Mouse (Mus musculus) layer of hippocampus, adult 2 months (tissue): ENCODE data around the gene Folr1. TPM values are rescaled to one million over a fixed set of nuclear protein-coding genes. Genes with fewer than 3 reads are reported as not detected.

Experiments used
- DNase-seq, 2 experiments: peaks; one replicate each; pipeline ENCODE4 v3.0.0; 2022; ENCODE audit warnings: low spot score in 2 of 2
- H3K27ac ChIP-seq: fragments of 200-600 bp; 2 replicates; pipeline ENCODE4 v1.8.1; 2022
- H3K4me3 ChIP-seq: fragments of 200-600 bp; 2 replicates; pipeline ENCODE4 v1.8.1; 2022; ENCODE audit warnings: mild to moderate bottlenecking
- CTCF ChIP-seq: fragments of 200-600 bp; conservative IDR thresholded peaks from 2 replicates; pipeline ENCODE4 v1.8.1; 2022; ENCODE audit warnings: antibody characterized with exemption, mild to moderate bottlenecking, moderate library complexity
- total RNA-seq, 2 experiments: library from RNA; stranded (reverse); gene quantifications; 2 replicates each; pipeline ENCODE4 v1.2.3; 2021

Gene Folr1
- total RNA-seq, 2 experiments from 2014 or later = 1.2 TPM; not detected in 1

GRCm38 (mm10) chr7:101895695-101896094 lies 25.1 kb upstream of the Folr1 start:
- no peak for DNase-seq
- Histone ChIP-seq H3K4me3 (peak overlapping the region; percentile 73), H3K27ac (peak overlapping the region; percentile 87)
- peak; percentile 34; the same call in 1 of the 2 replicates for TF ChIP-seq CTCF

- no peak for DNase-seq
- TF ChIP-seq CTCF = no peak
- no peak overlapping the region for H3K27ac ChIP-seq
- no peak overlapping the region for H3K4me3 ChIP-seq
Observed at GRCm38 (mm10) chr7:101888460-101888859, 17.9 kb upstream of the Folr1 start.

DNA sequence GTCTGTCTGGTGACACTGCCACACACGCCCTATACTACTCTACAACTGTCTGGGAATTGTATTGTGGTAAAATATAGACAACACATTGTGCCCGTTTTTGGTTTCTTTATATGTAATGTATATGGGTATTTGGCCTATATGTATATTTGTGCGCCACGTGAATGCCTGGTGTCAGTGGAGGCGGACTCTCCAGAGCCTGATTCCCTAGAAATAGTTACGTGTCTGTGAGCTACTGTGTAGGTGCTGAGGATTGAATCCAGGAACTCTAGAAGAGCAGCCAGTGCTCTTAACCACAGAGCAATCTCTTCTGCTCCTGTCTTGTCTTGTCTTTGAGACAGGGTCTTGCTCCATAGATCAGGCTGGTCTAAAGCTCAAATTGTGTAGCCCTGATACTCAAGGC lies 15.7 kb upstream of the Folr1 start:
- no peak for TF ChIP-seq CTCF
- Histone ChIP-seq H3K27ac (no peak overlapping the region), H3K4me3 (no peak overlapping the region)
- DNase-seq = no peak

DNA sequence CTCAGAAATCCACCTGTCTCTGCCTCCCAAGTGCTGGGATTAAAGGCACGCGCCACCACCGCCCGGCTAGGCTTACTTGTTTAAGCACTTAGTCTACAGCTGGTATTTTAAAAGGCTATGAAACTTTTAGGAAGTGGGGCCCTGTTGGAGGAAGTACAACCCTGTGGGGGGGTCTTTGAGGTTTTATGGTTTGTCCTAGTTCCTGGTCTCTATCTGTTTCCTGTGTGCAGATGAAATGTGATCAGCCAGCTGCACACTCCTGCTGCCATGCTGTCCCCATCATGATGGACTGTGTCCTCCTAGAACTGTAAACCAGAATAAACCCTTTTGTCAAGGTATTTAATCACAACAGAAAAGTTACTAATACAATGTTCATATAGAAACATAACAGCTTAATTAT lies 13.6 kb upstream of the Folr1 start:
- Histone ChIP-seq H3K4me3 (no peak overlapping the region), H3K27ac (no peak overlapping the region)
- no peak for DNase-seq
- TF ChIP-seq CTCF = no peak

- no peak for DNase-seq
- no peak overlapping the region for H3K4me3 ChIP-seq
- TF ChIP-seq CTCF = no peak
- no peak overlapping the region for H3K27ac ChIP-seq
Observed at GRCm38 (mm10) chr7:101882413-101883154, 12.0 kb upstream of the Folr1 start.

- no peak overlapping the region; the same call in 1 of the 2 replicates for H3K27ac ChIP-seq
- H3K4me3 ChIP-seq = no peak overlapping the region
- TF ChIP-seq CTCF = no peak
- DNase-seq = peak; percentile 48 to 56
Observed at GRCm38 (mm10) chr7:101880855-101881254, 10.3 kb upstream of the Folr1 start.

DNA sequence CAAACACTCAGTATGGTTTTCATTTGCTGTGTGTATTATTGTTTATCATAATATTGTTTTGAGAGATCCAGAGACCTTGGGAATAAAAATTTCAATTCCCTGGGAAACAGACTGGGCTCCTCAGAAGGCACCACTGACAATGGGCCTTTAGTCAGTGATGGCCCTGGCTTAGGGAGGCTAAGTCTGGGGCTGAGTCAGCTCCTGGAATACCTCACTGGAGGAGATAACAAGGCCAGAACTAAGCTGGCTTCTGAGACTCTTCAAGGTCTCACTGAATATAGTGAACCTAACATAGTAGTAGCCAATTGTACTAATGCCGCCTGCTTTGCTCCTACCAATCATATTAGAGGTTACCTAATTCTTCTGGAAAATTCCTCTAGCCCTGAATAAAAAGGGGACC lies 5.4 kb upstream of the Folr1 start:
- Histone ChIP-seq H3K27ac (no peak overlapping the region), H3K4me3 (no peak overlapping the region)
- TF ChIP-seq CTCF = no peak
- no peak for DNase-seq

- no peak for TF ChIP-seq CTCF
- H3K27ac ChIP-seq = no peak overlapping the region
- no peak for DNase-seq
- H3K4me3 ChIP-seq = no peak overlapping the region
Observed at GRCm38 (mm10) chr7:101871296-101871695, 708 bp upstream of the Folr1 start.

DNA sequence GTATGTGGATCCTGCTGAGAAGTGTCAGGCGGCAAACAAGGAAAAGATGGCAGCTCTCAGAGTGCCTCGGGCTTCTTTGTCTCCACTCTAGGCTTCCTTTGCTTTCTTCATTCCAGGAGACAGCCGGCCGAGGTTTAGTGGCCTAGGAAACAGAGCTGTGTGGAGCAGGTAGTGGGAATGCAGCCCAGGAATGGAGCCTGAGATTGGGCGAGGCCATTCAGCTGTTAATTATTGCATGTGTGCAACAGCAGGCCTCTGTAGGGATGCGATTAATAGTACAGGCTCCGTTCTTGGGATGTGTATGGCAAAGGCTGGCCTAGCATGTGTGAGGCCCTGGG lies 1.5 kb downstream of the Folr1 start:
- TF ChIP-seq CTCF = no peak
- no peak for DNase-seq
- Histone ChIP-seq H3K27ac (no peak overlapping the region), H3K4me3 (no peak overlapping the region)

DNA sequence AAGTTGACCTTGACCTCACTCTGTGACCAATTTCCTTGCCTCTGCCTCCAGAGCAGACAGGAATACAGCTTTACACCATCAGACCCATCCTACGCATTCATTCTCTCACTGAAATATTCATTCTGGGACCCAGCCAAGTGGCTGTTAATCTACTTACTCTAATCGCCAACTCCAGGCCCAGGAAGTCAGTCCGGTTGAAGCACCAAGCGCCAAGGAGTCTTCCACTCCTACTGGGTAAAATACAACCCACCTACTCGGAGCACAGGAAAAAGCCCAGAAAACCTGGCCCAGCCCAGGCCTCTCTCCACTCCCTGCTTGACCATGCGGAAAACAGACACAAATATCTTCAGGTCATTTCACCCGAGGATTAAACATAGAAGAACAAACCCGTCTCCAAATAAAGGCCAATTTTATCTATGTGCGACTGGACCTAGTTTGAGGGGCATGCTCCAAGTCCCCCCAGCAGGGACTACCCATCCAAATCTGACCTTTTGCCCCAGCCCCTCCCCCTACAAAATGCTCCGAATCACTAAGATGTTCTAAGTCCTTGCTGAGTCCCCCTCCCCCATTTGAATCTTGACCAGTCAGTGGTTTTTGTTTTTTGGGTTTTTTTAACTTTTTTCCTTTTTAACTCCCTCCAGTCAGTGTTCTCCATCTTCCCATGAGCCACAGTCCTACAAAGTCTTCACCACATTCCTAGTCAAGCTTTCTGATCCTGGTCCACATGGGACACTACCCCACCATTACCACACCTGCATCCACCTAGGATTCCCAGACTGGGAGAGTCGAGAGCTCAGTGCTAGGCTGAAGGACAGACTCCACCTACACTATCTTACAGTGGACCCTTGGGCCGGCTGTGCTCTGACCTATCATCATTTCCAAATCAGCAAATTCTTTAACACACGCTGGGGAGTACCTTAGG lies 2.1 kb downstream of the Folr1 start:
- no peak for TF ChIP-seq CTCF
- Histone ChIP-seq H3K4me3 (no peak overlapping the region), H3K27ac (no peak overlapping the region)
- no peak for DNase-seq

DNA sequence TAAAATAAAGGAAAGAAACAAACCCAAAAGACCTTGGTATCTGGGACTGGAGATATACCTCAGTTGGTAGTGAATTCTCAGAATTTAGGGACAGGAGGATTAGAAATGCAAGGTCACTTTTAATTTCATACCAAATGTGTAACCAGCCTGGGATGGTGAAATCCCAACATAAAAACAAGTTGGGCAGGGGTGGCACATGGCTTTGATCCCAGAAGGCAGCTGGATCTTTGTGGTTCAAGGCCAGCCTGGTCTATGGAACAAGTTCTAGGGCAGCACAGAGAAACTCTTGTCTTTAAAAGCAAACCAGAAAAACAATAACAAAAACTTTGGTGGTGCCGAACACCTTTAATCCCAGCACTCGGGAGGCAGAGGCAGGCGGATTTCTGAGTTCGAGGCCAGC lies 3.1 kb downstream of the Folr1 start:
- H3K27ac ChIP-seq = no peak overlapping the region
- TF ChIP-seq CTCF = no peak
- H3K4me3 ChIP-seq = no peak overlapping the region
- no peak for DNase-seq

- TF ChIP-seq CTCF = no peak
- DNase-seq = no peak
- Histone ChIP-seq H3K4me3 (no peak overlapping the region), H3K27ac (no peak overlapping the region)
Observed at GRCm38 (mm10) chr7:101866491-101867265, 3.9 kb downstream of the Folr1 start.

GRCm38 (mm10) chr7:101863415-101863814 lies 7.2 kb downstream of the Folr1 start, which contains the start of gene Anapc15:
Gene Anapc15, plus strand, starts transcription at chr7:101863715.
- no peak for DNase-seq
- no peak for TF ChIP-seq CTCF
- Histone ChIP-seq H3K27ac (no peak within 1 kb of the TSS), H3K4me3 (no peak within 1 kb of the TSS)
